Mouse (Mus musculus): ENCODE data around the gene Eif4enif1. TPM values are rescaled to one million over a fixed set of nuclear protein-coding genes. Genes with fewer than 3 reads are reported as not detected.
"Not testable (repeated sequence)": the region's sequence is repeated elsewhere in the genome, so short reads cannot be mapped to it uniquely, and the experiment has no call there.

Eif4enif1 gene
- polyA plus RNA-seq, 1 experiment = 33.4 TPM

DNA sequence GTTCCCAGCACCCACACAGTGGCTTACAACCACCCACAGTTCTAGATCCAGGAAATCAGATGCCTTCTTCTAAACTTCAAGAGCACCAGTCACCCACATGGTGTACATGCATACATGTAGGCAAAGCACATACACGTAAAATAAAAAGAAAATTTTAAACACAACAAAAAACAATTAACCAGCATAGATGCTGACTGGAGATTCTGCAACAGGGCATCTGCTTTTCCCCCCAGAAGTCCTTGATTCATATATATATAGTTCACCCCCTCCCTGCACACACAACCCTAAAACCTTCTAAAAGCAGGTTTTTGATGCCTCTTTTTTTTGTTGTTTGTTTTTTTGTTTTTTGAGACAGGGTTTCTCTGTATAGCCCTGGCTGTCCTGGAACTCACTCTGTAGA is 19.5 kb upstream of the Eif4enif1 start:
- H3K27ac ChIP-seq (ENCODE audit: insufficient read depth, low read depth, low read length); H3K4me3 ChIP-seq (ENCODE audit: low read depth, low read length); H3K4me1 ChIP-seq (ENCODE audit: control insufficient read depth, insufficient read depth, insufficient read length, low read length); H3K36me3 ChIP-seq (ENCODE audit: control insufficient read depth, insufficient read depth, low read length); H3K27me3 ChIP-seq (ENCODE audit: control insufficient read depth, insufficient read depth, low read length): not testable (repeated sequence)
- 88% methylated on average over 1 of the region's 1 CpGs for WGBS

DNA sequence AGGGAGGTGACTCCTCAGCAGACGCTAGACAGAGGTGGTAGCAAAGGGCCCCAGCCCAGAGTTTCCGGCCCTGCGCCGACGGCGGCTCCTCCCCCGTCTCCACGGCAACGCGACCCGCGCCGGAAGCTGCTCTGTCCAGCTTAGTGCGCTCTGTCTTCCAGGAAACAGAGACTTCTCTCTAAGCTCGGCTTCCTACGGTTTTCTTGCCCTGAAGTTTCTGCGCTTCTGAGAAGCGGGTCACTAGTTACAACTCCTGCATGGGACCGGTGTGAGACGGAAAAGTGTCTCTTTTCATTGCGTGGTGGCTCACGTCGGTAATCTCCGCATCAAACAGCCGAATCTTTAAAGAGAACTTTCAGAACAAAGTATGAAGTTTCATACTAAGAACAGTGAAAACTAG is 8.8 kb upstream of the Eif4enif1 start, which contains the start of gene Sfi1:
Sfi1 (minus strand) TSS at position 101 of the 400 bp plus-strand sequence.
- TF ChIP-seq POLR2A (IDR thresholded peaks at IDR 0.05; ENCODE audit: low read depth, low read length) = no peak
- no peak for TF ChIP-seq CTCF (IDR thresholded peaks at IDR 0.05; ENCODE audit: extremely low read depth, insufficient read length, insufficient replicate concordance, low read depth, low read length)
- Histone ChIP-seq H3K4me1 (ENCODE audit: control insufficient read depth, insufficient read depth, insufficient read length, low read length) (no peaks in the 10 kb centered on the region), H3K4me3 (ENCODE audit: low read depth, low read length) (no peak within 1 kb of the TSS), H3K27ac (ENCODE audit: insufficient read depth, low read depth, low read length) (no peak within 1 kb of the TSS), H3K36me3 (ENCODE audit: control insufficient read depth, insufficient read depth, low read length) (no peaks in the 10 kb centered on the region), H3K27me3 (ENCODE audit: control insufficient read depth, insufficient read depth, low read length) (no peaks in the 10 kb centered on the region)
- 86% methylated on average over 25 of the region's 25 CpGs for WGBS

DNA sequence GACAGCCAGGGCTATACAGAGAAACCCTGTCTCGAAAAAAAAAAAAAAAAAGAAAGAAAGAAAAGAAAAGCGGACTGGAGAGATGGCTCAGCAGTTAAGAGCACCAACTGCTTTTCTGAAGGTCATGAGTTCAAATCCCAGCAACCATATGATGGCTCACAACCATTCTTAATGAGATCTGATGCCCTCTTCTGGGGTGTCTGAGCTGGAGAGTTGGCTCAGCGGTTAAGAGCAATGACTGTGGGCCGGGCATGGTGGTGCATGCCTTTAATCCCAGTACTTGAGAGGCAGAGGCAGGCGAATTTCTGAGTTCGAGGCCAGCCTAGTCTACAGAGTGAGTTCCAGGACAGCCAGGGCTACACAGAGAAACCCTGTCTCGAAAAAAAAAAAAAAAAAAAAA is 1.6 kb upstream of the Eif4enif1 start:
- 92% methylated on average over 7 of the region's 7 CpGs for WGBS
- not testable (repeated sequence) for H3K4me1 ChIP-seq (ENCODE audit: control insufficient read depth, insufficient read depth, insufficient read length, low read length); H3K4me3 ChIP-seq (ENCODE audit: low read depth, low read length); H3K27me3 ChIP-seq (ENCODE audit: control insufficient read depth, insufficient read depth, low read length); H3K27ac ChIP-seq (ENCODE audit: insufficient read depth, low read depth, low read length); H3K36me3 ChIP-seq (ENCODE audit: control insufficient read depth, insufficient read depth, low read length)

DNA sequence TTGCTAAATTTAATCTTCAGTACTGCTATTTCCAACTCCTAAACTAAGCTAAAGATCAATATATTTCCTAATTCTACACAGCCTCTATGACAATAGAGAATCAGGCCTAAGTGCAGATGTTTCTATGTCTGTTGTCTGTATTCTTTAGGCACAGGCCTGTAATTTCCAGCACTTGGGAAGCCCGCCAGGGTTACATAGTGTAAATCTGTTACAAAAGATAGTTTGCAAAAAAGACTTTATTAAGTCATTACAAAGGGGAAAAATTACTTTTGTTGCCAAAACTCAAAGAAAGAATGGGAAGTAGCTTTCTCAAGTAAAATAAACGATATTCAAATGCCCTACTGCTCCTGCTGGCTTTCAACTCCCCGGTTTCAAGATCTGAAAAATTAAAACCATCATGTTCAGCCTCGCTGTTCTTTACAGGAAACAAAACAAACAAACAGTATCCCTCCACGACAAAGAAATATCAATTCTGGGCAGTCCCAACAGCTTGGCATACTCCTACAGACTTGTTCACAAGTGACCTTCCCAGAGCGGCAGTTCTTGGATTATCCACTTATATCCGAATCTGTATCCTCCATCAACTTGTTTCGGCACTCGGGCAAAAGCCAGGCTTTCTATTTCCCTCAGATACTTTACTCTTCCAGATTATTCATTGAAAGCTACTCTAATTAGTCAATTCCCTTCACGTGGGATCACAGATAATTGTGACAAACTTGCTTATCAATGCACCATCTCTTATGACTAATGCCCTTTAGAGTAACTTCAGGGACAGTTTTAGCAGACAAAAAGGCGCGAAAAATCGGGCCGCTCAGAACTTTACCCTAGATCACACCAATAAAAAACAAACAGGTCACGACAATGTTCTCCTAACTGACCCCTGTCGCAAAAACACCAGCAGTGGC is 614 bp upstream of the Eif4enif1 start:
- H3K27me3 ChIP-seq (ENCODE audit: control insufficient read depth, insufficient read depth, low read length) = no peaks in the 10 kb centered on the region
- 4% methylated on average over 16 of the region's 16 CpGs for WGBS
- no peaks in the 10 kb centered on the region for H3K4me1 ChIP-seq (ENCODE audit: control insufficient read depth, insufficient read depth, insufficient read length, low read length)
- H3K27ac ChIP-seq (ENCODE audit: insufficient read depth, low read depth, low read length) = peak overlapping the region; percentile 93
- H3K36me3 ChIP-seq (ENCODE audit: control insufficient read depth, insufficient read depth, low read length) = peaks cover 6% of the 10 kb centered on the region
- H3K4me3 ChIP-seq (ENCODE audit: low read depth, low read length) = peak overlapping the region; percentile 69
- no peak for TF ChIP-seq CTCF (IDR thresholded peaks at IDR 0.05; ENCODE audit: extremely low read depth, insufficient read length, insufficient replicate concordance, low read depth, low read length)
- TF ChIP-seq POLR2A (IDR thresholded peaks at IDR 0.05; ENCODE audit: low read depth, low read length) = no peak

DNA sequence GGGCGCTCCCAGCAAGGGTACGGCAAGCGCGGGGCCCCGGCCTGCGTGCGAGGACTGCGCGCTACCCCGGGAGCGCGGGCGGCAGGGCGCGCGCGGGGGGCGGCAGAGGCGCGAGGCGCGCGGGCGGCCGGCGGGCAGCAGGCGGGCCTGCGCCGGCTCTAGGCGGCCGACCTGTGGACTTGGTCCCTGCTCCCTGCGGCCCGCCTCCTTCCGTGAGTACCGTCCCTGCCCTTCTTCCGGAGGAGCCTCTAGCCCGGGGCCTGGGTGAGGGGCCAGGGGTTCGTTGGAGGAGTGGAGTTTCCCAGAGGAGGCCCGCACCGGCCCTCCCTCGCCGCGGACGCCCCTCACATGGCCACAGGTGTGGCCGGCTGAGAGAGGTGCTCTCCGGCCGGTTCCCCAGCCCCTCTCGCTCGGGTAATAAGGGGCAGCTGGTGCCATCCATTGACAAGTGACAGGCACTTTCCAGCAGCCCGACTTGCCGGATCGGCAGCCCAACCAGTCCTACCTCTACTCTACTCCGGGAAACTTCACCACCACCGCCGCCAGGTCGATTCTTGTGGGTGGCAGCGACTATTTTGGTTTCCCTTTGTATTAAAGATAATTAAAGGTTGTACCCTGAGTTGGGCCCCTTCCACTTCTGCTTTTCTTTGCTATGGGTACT is 719 bp downstream of the Eif4enif1 start:
- Histone ChIP-seq H3K4me1 (ENCODE audit: control insufficient read depth, insufficient read depth, insufficient read length, low read length) (no peaks in the 10 kb centered on the region; the same call in 1 of the 2 replicates), H3K4me3 (ENCODE audit: low read depth, low read length) (peak overlapping the region; percentile 69), H3K27ac (ENCODE audit: insufficient read depth, low read depth, low read length) (peak overlapping the region; percentile 70), H3K36me3 (ENCODE audit: control insufficient read depth, insufficient read depth, low read length) (peaks cover 14% of the 10 kb centered on the region), H3K27me3 (ENCODE audit: control insufficient read depth, insufficient read depth, low read length) (no peaks in the 10 kb centered on the region)
- TF ChIP-seq POLR2A (IDR thresholded peaks at IDR 0.05; ENCODE audit: low read depth, low read length) (no peak), CTCF (IDR thresholded peaks at IDR 0.05; ENCODE audit: extremely low read depth, insufficient read length, insufficient replicate concordance, low read depth, low read length) (no peak)
- WGBS = 8% methylated on average over 56 of the region's 57 CpGs

DNA sequence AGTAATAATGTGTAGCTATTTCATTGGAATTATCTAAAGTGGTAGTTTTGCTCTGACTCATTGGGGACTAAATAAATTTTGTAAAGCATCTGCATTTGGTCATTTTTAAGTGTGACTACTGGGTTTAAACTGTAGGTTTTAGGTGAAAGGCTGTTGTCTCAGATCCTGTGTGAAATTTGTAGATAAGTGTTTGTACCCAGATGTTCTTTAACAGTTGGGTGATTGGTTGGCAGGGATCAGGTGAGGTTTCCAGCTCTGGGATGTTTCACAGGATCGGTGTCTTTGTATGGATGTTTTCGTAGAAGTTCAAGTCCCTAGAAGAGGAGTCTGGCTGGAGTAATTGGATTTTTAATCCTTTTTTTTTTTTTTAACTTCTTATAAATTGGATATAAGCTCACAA is 1.6 kb downstream of the Eif4enif1 start:
- H3K27ac ChIP-seq (ENCODE audit: insufficient read depth, low read depth, low read length) = no peak overlapping the region
- TF ChIP-seq POLR2A (IDR thresholded peaks at IDR 0.05; ENCODE audit: low read depth, low read length) (no peak), CTCF (IDR thresholded peaks at IDR 0.05; ENCODE audit: extremely low read depth, insufficient read length, insufficient replicate concordance, low read depth, low read length) (no peak)
- H3K36me3 ChIP-seq (ENCODE audit: control insufficient read depth, insufficient read depth, low read length) = peaks cover 20% of the 10 kb centered on the region
- no peak overlapping the region for H3K4me3 ChIP-seq (ENCODE audit: low read depth, low read length)
- 80% methylated on average over 2 of the region's 2 CpGs for WGBS
- H3K4me1 ChIP-seq (ENCODE audit: control insufficient read depth, insufficient read depth, insufficient read length, low read length) = no peaks in the 10 kb centered on the region; the same call in 1 of the 2 replicates
- H3K27me3 ChIP-seq (ENCODE audit: control insufficient read depth, insufficient read depth, low read length) = no peaks in the 10 kb centered on the region

DNA sequence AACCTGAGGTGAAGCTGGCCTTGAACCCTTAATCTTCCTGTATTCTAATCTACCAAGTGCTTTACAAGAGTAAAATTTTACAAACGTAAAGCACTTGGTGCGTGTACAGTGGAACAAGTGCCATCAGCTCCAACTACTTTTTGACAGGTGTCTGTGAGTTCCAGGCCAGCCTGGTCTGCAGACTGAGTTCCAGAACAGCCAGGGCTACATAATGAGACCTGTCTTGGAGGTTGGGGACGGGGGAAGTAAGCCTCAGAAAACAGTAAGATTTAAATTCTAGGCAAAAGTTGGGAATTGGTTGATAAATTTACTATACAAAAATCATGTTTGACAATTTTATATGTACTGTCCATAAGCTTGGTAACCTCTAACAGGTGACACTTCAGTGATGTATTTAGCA is 3.0 kb downstream of the Eif4enif1 start:
- Histone ChIP-seq H3K27ac (ENCODE audit: insufficient read depth, low read depth, low read length) (no peak overlapping the region), H3K4me1 (ENCODE audit: control insufficient read depth, insufficient read depth, insufficient read length, low read length) (no peaks in the 10 kb centered on the region; the same call in 1 of the 2 replicates), H3K36me3 (ENCODE audit: control insufficient read depth, insufficient read depth, low read length) (peaks cover 24% of the 10 kb centered on the region), H3K4me3 (ENCODE audit: low read depth, low read length) (no peak overlapping the region), H3K27me3 (ENCODE audit: control insufficient read depth, insufficient read depth, low read length) (no peaks in the 10 kb centered on the region)
- WGBS = 84% methylated on average over 3 of the region's 3 CpGs
- TF ChIP-seq CTCF (IDR thresholded peaks at IDR 0.05; ENCODE audit: extremely low read depth, insufficient read length, insufficient replicate concordance, low read depth, low read length) (no peak), POLR2A (IDR thresholded peaks at IDR 0.05; ENCODE audit: low read depth, low read length) (no peak)

Measured in small intestine, adult 2 months (tissue).